8 mouse cellular contexts compared by ENCODE assay signal in the genomic region with DNA sequence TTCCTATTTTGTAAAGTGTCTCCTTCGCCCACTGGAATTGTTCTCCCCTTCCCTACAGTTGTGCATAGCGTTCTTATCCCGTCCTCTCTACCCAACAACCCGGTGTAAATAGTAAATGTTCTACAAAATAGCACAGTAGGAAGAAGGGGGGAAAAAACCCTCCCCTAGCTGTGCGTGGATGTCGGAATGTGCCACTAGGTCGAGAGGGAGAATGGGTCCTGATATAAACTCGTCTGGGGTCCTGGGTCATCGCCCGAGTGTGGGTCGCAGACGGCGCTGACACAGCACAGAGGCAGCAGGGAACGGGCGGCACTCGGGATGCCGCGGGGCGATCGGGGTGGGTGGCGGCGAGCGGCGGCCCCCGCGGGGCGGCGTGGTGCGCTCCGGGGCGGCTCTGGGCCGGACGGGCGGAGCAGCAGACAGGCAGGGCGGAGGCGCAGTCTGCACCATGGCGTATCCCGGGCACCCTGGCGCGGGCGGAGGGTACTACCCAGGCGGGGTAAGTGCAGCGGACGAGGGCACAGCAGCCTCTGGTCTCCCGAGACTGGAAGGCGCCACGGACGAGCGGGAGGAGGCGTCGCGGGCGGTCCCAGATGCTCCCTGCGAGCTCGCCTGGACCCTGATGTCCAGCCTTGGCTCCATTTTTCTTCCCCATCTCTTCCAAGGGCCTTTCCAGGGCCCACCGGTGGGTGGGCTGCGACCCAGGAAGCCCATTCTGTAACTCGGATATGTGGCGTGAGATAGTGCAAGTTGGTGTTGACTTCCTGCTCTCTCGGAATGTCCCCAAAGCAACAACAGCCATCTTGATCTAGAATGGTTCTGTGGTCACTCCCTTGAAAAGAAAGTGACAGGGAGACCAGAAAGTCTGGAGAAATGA. TPM values are rescaled to one million over a fixed set of nuclear protein-coding genes. Genes with fewer than 3 reads are reported as not detected.
DNase-seq lines count a peak whose midpoint lies in the region; ATAC-seq lines count a peak whose summit lies in the region.

No protein-coding gene starts in this region.

- H3K27me3 ChIP-seq in hindbrain, embryonic 10.5 days (ENCODE audit: insufficient read depth, poor library complexity, severe bottlenecking), result no peaks in the 10 kb centered on the region

- peaks cover 15% of the 10 kb centered on the region for H3K4me1 ChIP-seq in hindbrain, embryonic 10.5 days (replicated peaks)

- peak; percentile 96 for ATAC-seq in frontal cortex, adult (ENCODE audit: low TSS enrichment)

- peaks cover 22% of the 10 kb centered on the region for H3K36me3 ChIP-seq in hindbrain, embryonic 10.5 days

- H3K9me3 ChIP-seq in hindbrain, embryonic 10.5 days, result no peaks in the 10 kb centered on the region

- H3K27ac ChIP-seq in hindbrain, embryonic 10.5 days, result peak overlapping the region; percentile 98

- WGBS in hindbrain, embryonic 10.5 days, result under 1% methylated on average over 60 of the region's 60 CpGs

- DNase-seq in MN1 (ENCODE audit: low spot score), result peak; percentile 83
- peak; percentile 81 for DNase-seq in cerebellum, adult 8-10 months
- peak; percentile 80 for DNase-seq in hindbrain, embryonic 10.5 days (ENCODE audit: low spot score)
- peak; percentile 79 to 80 for DNase-seq in layer of hippocampus, postnatal 14 days (ENCODE audit: low spot score in 2 of 2)
- peak; percentile 88 for DNase-seq in lung, postnatal 14 days
- DNase-seq in ovary, postnatal 36 days (ENCODE audit: low spot score), result peak; percentile 88
- DNase-seq in thymus, postnatal 25 days, result peak; percentile 88

- peak overlapping the region; percentile 83 for H3K4me3 ChIP-seq in hindbrain, embryonic 10.5 days

RNA-seq across cellular contexts. Expression of a gene that starts 10.5 kb away (rescaled TPM):
- 193 and 194 TPM in 2 replicates for polyA plus RNA-seq in hindbrain, embryonic 10.5 days (2016; fragmentation: Nextera tagmentation; extraction: Ambion mirVana)
- total RNA-seq in layer of hippocampus, postnatal 14 days (2021), result 100 to 1,000 TPM in 1 of 2 experiments, 10 to 100 TPM in 1; 99.5 to 108 TPM

Comparison
In these comparisons a context has a peak if more than half of its experiments do, and no peak if none do; other contexts are left out.
1. Peak in every context shown above with its lines: DNase-seq, ATAC-seq, H3K4me3 ChIP-seq and H3K27ac ChIP-seq.